Mouse (Mus musculus): ENCODE measurements at regions not wholly inside any gene's neighbourhood (a gene's known extent, or its start where the extent isn't known, plus 50 kb on each side); places are given as distances from the start of the nearest gene placed in this dataset.

DNA sequence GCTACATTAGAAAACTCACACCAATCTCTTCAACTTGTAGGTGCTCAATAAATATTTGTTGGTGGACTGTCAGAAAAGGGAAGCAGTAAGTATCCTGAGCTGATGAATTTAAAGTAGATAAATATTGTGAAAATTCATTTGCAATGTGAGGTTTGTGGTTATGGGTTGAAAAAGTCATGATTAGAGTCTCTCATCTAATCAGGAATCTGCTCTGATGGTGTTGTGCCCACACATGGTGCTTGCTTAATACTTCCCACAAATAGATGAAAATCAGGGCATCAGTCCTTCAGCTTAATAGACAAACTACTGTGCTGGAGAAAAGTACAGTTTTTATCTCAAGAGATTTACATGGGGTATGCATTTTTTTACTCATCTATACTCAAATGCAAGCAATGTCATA is 59.9 kb downstream of the S1pr1 start:
- 0 out of 2 replicates have a peak, but pooled peaks have one; percentile 18 for ATAC-seq (replicated peaks; ENCODE audit: poor library complexity)

DNA sequence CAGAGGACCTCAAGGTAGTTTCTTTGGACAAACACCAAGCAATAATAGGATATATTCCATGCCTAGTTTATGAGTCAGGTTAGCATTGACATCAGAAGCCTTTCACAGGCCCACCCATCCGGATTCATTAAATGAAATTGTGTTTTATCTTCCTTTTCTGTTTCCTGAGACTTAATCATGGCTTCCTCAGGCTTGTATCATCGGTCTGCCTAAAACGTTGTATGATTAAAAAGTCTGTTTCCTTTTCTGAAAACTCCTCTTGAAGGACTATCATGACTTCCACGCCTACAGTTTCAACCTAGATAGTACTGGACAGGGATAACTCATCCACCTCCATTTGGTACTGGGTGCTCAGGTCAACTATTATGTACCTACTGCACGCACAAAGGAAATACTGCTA is 62.6 kb downstream of the S1pr1 start:
- peak; percentile 16; the same call in 1 of the 2 replicates for ATAC-seq (replicated peaks; ENCODE audit: poor library complexity)

GRCm38 (mm10) chr3:115649338-115650117 is 65.3 kb downstream of the S1pr1 start:
- ATAC-seq (replicated peaks; ENCODE audit: poor library complexity), result peak; percentile 40; the same call in 1 of the 2 replicates

DNA sequence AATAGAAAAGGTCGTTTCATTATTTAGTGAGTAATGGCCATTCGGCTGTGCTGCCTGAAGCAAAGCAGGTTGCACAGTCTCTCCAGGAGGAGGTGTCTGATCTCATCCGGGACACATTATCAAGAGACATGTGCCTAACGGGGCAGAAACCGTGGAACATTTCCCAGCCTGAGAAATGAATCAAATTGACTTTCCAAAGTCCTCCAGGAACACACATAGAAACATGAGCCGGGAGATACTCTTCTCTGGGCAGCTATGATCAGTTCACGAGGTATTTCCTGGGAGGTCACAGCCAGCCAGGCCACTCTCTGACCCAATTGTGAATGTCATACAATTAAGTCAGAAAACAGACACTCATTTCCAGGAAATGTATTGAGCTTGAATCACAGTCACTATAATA is 67.9 kb downstream of the S1pr1 start:
- ATAC-seq (replicated peaks; ENCODE audit: poor library complexity), result no peak

GRCm38 (mm10) chr3:115644307-115644706 is 70.6 kb downstream of the S1pr1 start:
- peak; percentile 20 for ATAC-seq (replicated peaks; ENCODE audit: poor library complexity)

- ATAC-seq (replicated peaks; ENCODE audit: poor library complexity), result peak; percentile 59
Observed at GRCm38 (mm10) chr3:115642846-115643260, 72.0 kb downstream of the S1pr1 start.

DNA sequence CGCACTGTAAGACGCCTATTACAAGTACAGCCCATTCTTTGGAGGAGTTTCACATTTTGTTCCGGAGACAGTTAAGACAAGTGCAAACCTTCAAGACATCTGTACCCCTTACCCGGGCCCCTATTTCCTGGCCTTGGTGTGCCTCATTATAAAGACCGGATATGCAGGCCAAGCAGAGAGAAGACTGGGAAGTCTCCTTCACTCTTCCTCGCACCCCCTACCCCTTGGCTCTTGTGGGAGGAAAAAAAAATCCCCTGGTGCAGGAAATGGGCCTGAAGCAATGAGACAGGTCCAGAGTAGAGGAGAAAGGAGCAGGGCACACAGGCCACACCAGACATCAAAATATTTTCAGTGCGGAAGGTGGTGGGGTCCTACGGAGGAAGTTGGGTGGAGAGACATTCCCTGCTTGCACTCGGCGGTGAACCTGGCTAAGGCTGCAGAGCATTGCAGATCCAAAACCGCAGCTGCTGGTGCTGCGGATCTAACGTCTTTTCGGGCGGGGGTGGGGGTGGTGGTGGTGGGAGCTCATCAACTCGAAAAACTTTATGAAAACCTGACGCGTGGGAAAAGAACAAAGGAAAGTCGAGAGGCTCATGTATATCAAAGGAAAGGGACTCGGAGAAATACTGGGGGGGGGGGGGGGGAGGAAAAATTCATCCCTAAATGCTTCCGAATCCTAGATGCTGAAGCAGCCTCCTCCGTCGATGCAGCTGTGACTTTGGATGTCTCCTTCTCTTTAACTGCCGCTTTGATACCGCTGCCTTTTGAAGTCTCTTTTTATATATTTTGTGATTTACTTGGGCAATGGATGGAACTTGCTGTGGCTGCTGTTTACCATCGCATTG is 72.6 kb downstream of the S1pr1 start:
- ATAC-seq (replicated peaks; ENCODE audit: poor library complexity), result peak; percentile 32

DNA sequence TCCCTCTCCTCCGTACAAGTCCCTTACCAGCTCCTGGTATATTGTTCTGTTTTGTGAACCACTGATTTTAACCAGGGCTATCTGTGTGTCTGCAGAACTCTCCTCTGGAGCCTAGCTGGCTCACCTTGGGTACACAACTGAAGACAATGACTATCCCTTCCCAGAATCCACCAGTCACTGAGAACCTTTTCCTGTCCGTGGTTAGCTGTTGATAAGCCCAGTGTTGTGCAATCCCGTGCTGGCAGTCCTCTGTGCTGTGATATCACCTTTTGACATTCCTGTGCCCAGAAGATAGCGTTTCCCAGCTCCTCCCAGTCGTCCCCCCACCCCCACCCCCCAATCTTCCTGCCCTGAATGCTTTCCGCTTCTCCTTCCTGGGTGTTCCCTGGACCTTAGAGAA is 73.5 kb downstream of the S1pr1 start:
- ATAC-seq (replicated peaks; ENCODE audit: poor library complexity), result peak; percentile 74

DNA sequence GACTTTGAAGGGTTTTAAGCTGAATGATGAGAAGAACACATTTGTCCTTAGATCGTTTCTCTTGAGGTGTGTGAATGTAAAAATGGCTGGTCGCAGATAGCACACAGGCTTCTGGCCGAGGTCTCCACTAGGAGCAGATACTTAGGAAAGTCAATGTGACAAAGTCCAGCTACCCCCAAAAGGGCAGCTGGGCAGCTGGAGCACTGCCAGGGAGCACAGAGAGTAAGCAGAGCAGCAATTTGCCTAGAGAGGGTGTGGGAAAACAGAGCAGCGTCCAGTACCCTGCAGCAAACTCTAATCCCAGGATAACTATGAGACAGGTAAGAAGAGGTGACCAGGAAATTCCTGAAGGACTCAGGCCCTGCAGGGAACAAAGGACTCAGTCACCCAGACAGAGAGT is 79.4 kb downstream of the S1pr1 start:
- ATAC-seq (replicated peaks; ENCODE audit: poor library complexity), result no peak

- ATAC-seq (replicated peaks; ENCODE audit: poor library complexity), result no peak
Observed at GRCm38 (mm10) chr3:115635081-115635480, 79.8 kb downstream of the S1pr1 start.

DNA sequence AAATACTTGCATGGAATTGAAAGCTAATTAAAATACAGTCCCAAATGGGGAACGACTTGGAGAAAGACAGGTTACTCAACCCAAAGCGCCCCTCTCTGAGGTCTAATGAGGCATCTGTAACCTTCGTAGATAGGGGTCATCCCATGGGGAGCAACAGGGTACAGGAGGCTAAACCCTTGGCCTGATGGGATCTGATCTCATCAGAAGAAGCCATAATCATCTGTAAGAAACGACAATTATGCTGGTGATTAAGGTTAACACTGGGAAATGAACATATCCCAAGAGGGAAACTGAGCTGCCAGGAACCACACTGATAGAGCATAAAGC is 82.5 kb downstream of the S1pr1 start:
- ATAC-seq (replicated peaks; ENCODE audit: poor library complexity), result no peak

GRCm38 (mm10) chr3:115631573-115632416 is 83.1 kb downstream of the S1pr1 start:
- no peak for ATAC-seq (replicated peaks; ENCODE audit: poor library complexity)

GRCm38 (mm10) chr3:115622920-115623319 is 92.0 kb downstream of the S1pr1 start:
- no peak for ATAC-seq (replicated peaks; ENCODE audit: poor library complexity)

DNA sequence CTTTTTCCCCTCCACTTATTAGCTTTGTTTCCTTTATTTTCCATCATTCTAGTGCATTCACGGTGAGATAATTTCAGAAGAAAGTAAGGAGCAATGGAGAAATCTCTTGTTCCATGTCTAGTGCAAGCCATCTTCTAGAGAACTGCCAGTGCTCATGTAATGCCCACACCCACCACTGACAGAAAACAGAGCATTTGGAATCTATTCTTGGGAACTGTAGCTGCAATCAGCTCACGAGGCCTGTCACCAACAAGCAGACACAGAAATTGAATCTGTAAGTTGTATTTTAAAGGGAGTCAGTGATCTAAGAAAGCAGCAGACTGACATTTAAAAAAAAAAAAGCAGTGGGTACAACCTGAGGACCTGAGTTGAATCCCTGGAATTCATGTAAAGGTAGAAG is 92.6 kb downstream of the S1pr1 start:
- ATAC-seq (replicated peaks; ENCODE audit: poor library complexity), result no peak

GRCm38 (mm10) chr3:115619970-115620369 is 94.9 kb downstream of the S1pr1 start:
- no peak for ATAC-seq (replicated peaks; ENCODE audit: poor library complexity)

DNA sequence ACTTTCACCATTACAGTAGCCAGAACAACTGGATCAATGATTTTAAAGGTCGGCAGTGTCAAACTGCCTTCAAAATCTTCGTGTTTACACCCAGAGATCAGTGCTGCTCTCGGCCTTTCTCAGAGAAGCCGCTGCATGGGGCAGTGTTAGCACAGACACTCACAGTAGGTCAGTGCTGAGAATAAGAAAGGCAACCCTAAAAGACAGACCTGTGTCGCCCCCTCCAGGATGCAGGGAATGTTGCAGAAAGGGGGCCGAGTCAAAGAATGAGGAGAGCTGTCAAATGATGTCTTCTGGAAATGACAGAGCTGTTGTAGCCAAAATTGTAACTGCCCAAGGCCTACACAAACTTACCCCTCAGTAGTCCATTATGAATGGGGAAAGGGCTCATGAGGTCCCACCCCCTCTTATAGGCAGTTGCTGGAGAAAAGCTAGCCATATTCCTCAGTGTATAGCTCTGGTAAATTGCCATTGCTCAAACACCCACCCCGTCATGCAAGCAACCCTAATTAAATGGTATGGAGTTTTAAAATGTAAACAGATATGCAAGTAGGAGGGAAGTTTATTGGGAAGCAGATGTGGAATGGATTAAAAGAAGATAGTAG is 98.8 kb downstream of the S1pr1 start:
- peak; percentile 88 for ATAC-seq (replicated peaks; ENCODE audit: poor library complexity)

- no peak for ATAC-seq (replicated peaks; ENCODE audit: poor library complexity)
Observed at GRCm38 (mm10) chr3:115612859-115613258, 102.0 kb downstream of the S1pr1 start.

- no peak for ATAC-seq (replicated peaks; ENCODE audit: poor library complexity)
Observed at GRCm38 (mm10) chr3:115608087-115608486, 106.8 kb downstream of the S1pr1 start.

DNA sequence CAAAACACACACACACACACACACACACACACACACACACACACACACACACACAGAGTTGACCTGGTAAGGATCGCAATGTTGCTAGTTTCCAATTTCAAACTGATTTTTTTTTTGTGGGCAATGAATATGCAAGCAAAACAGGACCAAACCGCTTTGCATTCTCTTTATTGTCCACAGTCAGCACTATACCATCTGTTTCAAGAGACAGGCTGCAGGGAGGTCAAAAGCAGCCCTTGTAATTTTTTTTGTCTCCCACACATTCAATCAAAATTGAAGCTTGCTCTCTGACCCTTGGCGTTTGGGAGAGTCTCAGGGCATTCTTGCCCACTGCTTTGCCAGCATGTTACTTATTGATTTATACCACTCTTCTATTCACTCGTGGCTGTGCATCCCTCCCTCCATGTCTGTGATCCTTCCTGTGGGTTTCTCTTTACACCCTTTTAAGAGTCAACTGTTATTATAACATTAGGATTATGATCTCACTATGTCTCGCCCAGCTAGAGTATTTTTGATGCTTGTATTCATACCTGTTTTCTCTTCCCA is 110.1 kb downstream of the S1pr1 start:
- ATAC-seq (replicated peaks; ENCODE audit: poor library complexity), result no peak

DNA sequence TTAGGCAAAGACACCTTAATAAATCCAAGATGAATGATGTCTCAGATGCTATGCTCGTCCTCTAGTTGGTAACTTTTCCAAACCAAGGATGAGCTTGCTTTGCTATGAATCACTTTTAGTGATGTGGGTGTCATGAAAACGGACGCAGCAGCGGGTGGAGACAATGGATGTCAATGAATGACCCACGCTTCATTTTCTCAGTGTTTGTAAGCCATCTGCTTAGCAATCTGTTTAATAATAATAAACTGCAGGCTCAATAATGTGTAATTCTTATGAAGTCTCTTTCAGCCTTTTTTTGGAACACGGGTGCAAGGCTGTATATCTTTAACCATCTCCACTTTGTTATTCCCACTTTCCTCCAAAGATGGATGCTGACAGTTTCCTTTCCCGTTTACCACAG is 110.6 kb downstream of the S1pr1 start:
- ATAC-seq (replicated peaks; ENCODE audit: poor library complexity), result no peak

DNA sequence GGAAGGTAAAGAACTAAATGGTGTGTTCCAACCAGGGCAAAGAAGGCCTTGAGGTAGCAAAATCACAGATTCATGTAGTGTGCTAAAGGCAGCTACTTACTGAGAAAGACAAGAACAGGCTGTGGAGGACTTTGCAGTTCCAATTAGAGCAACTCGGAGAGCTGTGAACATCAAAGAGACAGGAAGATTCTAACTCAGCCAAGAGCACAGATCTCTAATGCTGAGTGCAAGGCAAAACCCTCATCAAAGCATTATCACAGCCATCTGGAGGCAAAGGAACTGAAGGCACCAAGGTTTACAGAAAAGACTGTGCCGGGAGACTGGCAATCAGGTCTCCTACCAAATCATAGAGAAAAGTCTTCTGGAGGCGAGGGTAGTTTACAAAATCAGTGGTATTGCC is 111.1 kb downstream of the S1pr1 start:
- ATAC-seq (replicated peaks; ENCODE audit: poor library complexity), result no peak
